Mouse (Mus musculus) myocyte (in vitro differentiated cells): ENCODE data around the gene Ipcef1. TPM values are rescaled to one million over a fixed set of nuclear protein-coding genes. Genes with fewer than 3 reads are reported as not detected.

Source experiments
- H3K27me3 ChIP-seq: one replicate; pipeline ENCODE4 v1.6.1; 2011; ENCODE audit not compliant: control insufficient read depth, insufficient read depth, insufficient read length
- H3K36me3 ChIP-seq: one replicate; pipeline ENCODE4 v1.6.1; 2011; ENCODE audit not compliant: control insufficient read depth, insufficient read depth
- H3K4me2 ChIP-seq: one replicate; pipeline ENCODE4 v1.6.1; 2011; ENCODE audit warnings: low read depth, control low read depth
- H3K4me3 ChIP-seq: one replicate; pipeline ENCODE4 v1.5.1; 2011; ENCODE audit warnings: mild to moderate bottlenecking, control low read depth, moderate library complexity
- H3K79me2 ChIP-seq: one replicate; pipeline ENCODE4 v1.6.1; 2011; ENCODE audit not compliant: control insufficient read depth, insufficient read depth
- H3ac ChIP-seq: one replicate; pipeline ENCODE4 v1.6.1; 2011; ENCODE audit not compliant: control insufficient read depth, insufficient read length
- CEBPB ChIP-seq: IDR thresholded peaks from 2 replicates; pipeline ENCODE4 v1.6.1; 2011; ENCODE audit warnings: mild to moderate bottlenecking, moderate library complexity; ENCODE audit not compliant: poor library complexity, insufficient read depth, severe bottlenecking
- E2F4 ChIP-seq: IDR thresholded peaks from one replicate; pipeline ENCODE4 v1.6.1; 2011; ENCODE audit warnings: mild to moderate bottlenecking, control low read depth, moderate library complexity; ENCODE audit not compliant: insufficient read depth
- MAX ChIP-seq: IDR thresholded peaks from one replicate; pipeline ENCODE4 v1.6.1; 2011; ENCODE audit warnings: low read depth, mild to moderate bottlenecking, control low read depth
- MYOD1 ChIP-seq, 3 experiments: IDR thresholded peaks; one replicate each; pipeline ENCODE4 v1.6.1; 2011; ENCODE audit warnings: control low read depth in 2 of 3, low read depth in 2 of 3, mild to moderate bottlenecking in 2 of 3, moderate library complexity in 1 of 3; ENCODE audit not compliant: insufficient read length in 2 of 3, control insufficient read depth in 1 of 3
- MYOG ChIP-seq, 3 experiments: IDR thresholded peaks; one replicate each; pipeline ENCODE4 v1.6.1; 2011; ENCODE audit warnings: control low read depth in 2 of 3, low read depth in 2 of 3, mild to moderate bottlenecking in 2 of 3; ENCODE audit not compliant: insufficient read length in 2 of 3, control insufficient read depth in 1 of 3, insufficient read depth in 1 of 3
- POLR2A ChIP-seq: IDR thresholded peaks from one replicate; pipeline ENCODE4 v1.6.1; 2011; ENCODE audit warnings: low read depth, mild to moderate bottlenecking, control low read depth, moderate library complexity; ENCODE audit not compliant: insufficient read length
- POLR2AphosphoS2 ChIP-seq: IDR thresholded peaks from one replicate; pipeline ENCODE4 v1.6.1; 2011; ENCODE audit warnings: low read depth, control low read depth; ENCODE audit not compliant: insufficient read length
- REST ChIP-seq: IDR thresholded peaks from one replicate; pipeline ENCODE4 v1.6.1; 2011; ENCODE audit warnings: mild to moderate bottlenecking, control low read depth, moderate library complexity; ENCODE audit not compliant: insufficient read depth, insufficient read length
- SRF ChIP-seq: IDR thresholded peaks from one replicate; pipeline ENCODE4 v1.6.1; 2011; ENCODE audit warnings: low read depth; ENCODE audit not compliant: control insufficient read depth, insufficient read length
- TCF12 ChIP-seq: IDR thresholded peaks from one replicate; pipeline ENCODE4 v1.6.1; 2011; ENCODE audit warnings: mild to moderate bottlenecking, control low read depth; ENCODE audit not compliant: poor library complexity, insufficient read depth, severe bottlenecking
- TCF3 ChIP-seq: IDR thresholded peaks from one replicate; pipeline ENCODE4 v1.6.1; 2011; ENCODE audit warnings: low read depth, control low read depth; ENCODE audit not compliant: insufficient read length
- USF1 ChIP-seq: IDR thresholded peaks from one replicate; pipeline ENCODE4 v1.6.1; 2011; ENCODE audit warnings: low read depth, mild to moderate bottlenecking, control low read depth, moderate library complexity
- polyA plus RNA-seq: library from polyadenylated mRNA; unstranded; fragments of >200 nt; fragmentation: generic; extraction: Trizol; gene quantifications from one replicate; pipeline ENCODE4 v1.2.1, GENCODE M21; 2012; ENCODE audit warnings: missing spikeins

Gene Ipcef1
- polyA plus RNA-seq, 1 experiment, result not detected

GRCm38 (mm10) chr10:6956357-6956756 is 95.9 kb downstream of the Ipcef1 start:
- no peak overlapping the region for H3K4me3 ChIP-seq
- TF ChIP-seq POLR2A (no peak), TCF12 (no peak), USF1 (no peak), CEBPB (no peak), TCF3 (no peak), MYOG (IDR thresholded peaks at IDR 0.05; ENCODE audit: control insufficient read depth in 1 of 3, insufficient read depth in 1 of 3, insufficient read length in 2 of 3, low read depth in 2 of 3) (no peak), MAX (no peak), POLR2AphosphoS2 (no peak), SRF (no peak), MYOD1 (IDR thresholded peaks at IDR 0.05; ENCODE audit: control insufficient read depth in 1 of 3, insufficient read length in 2 of 3, low read depth in 2 of 3) (no peak), REST (no peak), E2F4 (no peak)

GRCm38 (mm10) chr10:6954533-6954932 is 97.7 kb downstream of the Ipcef1 start:
- TF ChIP-seq POLR2AphosphoS2, result no peak
- no peak for TF ChIP-seq CEBPB
- TF ChIP-seq MYOG (IDR thresholded peaks at IDR 0.05; ENCODE audit: control insufficient read depth in 1 of 3, insufficient read depth in 1 of 3, insufficient read length in 2 of 3, low read depth in 2 of 3), result no peak
- no peak for TF ChIP-seq POLR2A
- Histone ChIP-seq H3ac (no peak overlapping the region), H3K4me2 (no peak overlapping the region), H3K4me3 (no peak overlapping the region), H3K27me3 (no peaks in the 10 kb centered on the region), H3K36me3 (no peaks in the 10 kb centered on the region), H3K79me2 (no peaks in the 10 kb centered on the region)

More at GRCm38 (mm10) chr10:6956357-6956756, 95.9 kb downstream of the Ipcef1 start:
- Histone ChIP-seq H3K4me2 (no peak overlapping the region), H3K79me2 (no peaks in the 10 kb centered on the region), H3K27me3 (no peaks in the 10 kb centered on the region), H3ac (no peak overlapping the region), H3K36me3 (no peaks in the 10 kb centered on the region)

GRCm38 (mm10) chr10:6953115-6953514 is 99.2 kb downstream of the Ipcef1 start:
- Histone ChIP-seq H3K4me2 (no peak overlapping the region), H3K27me3 (no peaks in the 10 kb centered on the region), H3ac (no peak overlapping the region), H3K36me3 (no peaks in the 10 kb centered on the region), H3K79me2 (no peaks in the 10 kb centered on the region), H3K4me3 (no peak overlapping the region)
- TF ChIP-seq POLR2A (no peak), TCF12 (no peak), E2F4 (no peak), REST (no peak), POLR2AphosphoS2 (no peak), MYOG (IDR thresholded peaks at IDR 0.05; ENCODE audit: control insufficient read depth in 1 of 3, insufficient read depth in 1 of 3, insufficient read length in 2 of 3, low read depth in 2 of 3) (no peak), CEBPB (no peak), TCF3 (no peak), MYOD1 (IDR thresholded peaks at IDR 0.05; ENCODE audit: control insufficient read depth in 1 of 3, insufficient read length in 2 of 3, low read depth in 2 of 3) (no peak), USF1 (no peak), SRF (no peak), MAX (no peak)

- TF ChIP-seq SRF, result no peak
- TF ChIP-seq POLR2AphosphoS2, result no peak
- TF ChIP-seq TCF12, result no peak
- no peak for TF ChIP-seq CEBPB
- TF ChIP-seq MYOG (IDR thresholded peaks at IDR 0.05; ENCODE audit: control insufficient read depth in 1 of 3, insufficient read depth in 1 of 3, insufficient read length in 2 of 3, low read depth in 2 of 3), result no peak
- TF ChIP-seq REST, result no peak
- TF ChIP-seq TCF3, result no peak
- no peak for TF ChIP-seq MAX
- no peak for TF ChIP-seq USF1
- TF ChIP-seq MYOD1 (IDR thresholded peaks at IDR 0.05; ENCODE audit: control insufficient read depth in 1 of 3, insufficient read length in 2 of 3, low read depth in 2 of 3), result no peak
- no peak for TF ChIP-seq E2F4
- TF ChIP-seq POLR2A, result no peak
- H3K36me3 ChIP-seq, result no peaks in the 10 kb centered on the region
- no peak overlapping the region for H3ac ChIP-seq
- no peak overlapping the region for H3K4me2 ChIP-seq
- H3K79me2 ChIP-seq, result no peaks in the 10 kb centered on the region
- H3K27me3 ChIP-seq, result no peaks in the 10 kb centered on the region
- H3K4me3 ChIP-seq, result no peak overlapping the region
Measured at GRCm38 (mm10) chr10:6936671-6937425, 115.4 kb downstream of the Ipcef1 start.

- Histone ChIP-seq H3K27me3 (no peaks in the 10 kb centered on the region), H3K36me3 (no peaks in the 10 kb centered on the region), H3K4me2 (no peak overlapping the region), H3ac (no peak overlapping the region), H3K4me3 (no peak overlapping the region), H3K79me2 (no peaks in the 10 kb centered on the region)
- no peak for TF ChIP-seq MYOD1 (IDR thresholded peaks at IDR 0.05; ENCODE audit: control insufficient read depth in 1 of 3, insufficient read length in 2 of 3, low read depth in 2 of 3)
- TF ChIP-seq TCF12, result no peak
- TF ChIP-seq CEBPB, result no peak
- no peak for TF ChIP-seq REST
- TF ChIP-seq POLR2A, result no peak
- TF ChIP-seq USF1, result no peak
- TF ChIP-seq TCF3, result no peak
- no peak for TF ChIP-seq MYOG (IDR thresholded peaks at IDR 0.05; ENCODE audit: control insufficient read depth in 1 of 3, insufficient read depth in 1 of 3, insufficient read length in 2 of 3, low read depth in 2 of 3)
- no peak for TF ChIP-seq POLR2AphosphoS2
- no peak for TF ChIP-seq E2F4
- no peak for TF ChIP-seq SRF
- no peak for TF ChIP-seq MAX
Measured at GRCm38 (mm10) chr10:6934776-6935175, 117.5 kb downstream of the Ipcef1 start.
